Mouse (Mus musculus): ENCODE measurements around the gene B3gnt9.

The B3gnt9 gene

DNA sequence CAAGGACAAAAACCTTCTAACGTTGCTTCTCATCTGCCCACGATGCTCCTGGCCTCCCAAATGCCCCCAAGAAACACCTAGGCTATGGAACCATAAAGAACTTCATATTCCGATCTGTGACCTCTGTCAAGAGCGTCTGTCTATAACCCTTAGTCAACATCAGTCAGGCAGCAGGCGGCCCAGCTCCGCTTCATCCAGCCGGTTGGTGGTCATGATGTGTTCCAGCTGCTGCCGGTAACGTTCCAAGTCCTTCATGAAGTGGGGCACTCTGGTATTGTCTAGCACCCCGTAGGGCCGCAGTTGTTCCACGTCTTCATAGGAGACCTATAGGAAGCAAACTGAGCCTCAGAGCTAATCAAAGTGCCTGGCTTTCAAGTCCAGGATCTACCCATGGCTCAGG lies 26.9 kb upstream of the B3gnt9 start:
- no peak for DNase-seq (ENCODE audit: low spot score)

DNA sequence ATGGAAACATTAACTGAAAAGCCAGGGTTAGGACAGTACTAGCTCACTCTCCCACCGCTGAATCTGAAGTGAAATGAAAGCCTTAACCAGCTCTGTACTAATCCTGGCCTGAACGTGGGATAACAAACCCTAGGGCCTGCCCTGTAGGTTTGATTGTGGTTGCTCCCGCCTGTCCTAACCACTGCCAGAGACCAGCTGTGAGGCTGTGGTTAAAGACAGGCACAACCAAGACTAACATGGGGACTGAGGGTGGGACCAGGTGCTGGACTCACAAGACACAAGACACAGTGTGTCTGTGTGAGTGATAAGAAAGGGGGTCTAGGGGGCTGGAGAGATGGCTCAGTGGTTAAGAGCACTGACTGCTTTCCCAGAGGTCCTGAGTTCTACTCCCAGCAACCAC lies 25.6 kb upstream of the B3gnt9 start:
- no peak for DNase-seq (ENCODE audit: low spot score)

DNA sequence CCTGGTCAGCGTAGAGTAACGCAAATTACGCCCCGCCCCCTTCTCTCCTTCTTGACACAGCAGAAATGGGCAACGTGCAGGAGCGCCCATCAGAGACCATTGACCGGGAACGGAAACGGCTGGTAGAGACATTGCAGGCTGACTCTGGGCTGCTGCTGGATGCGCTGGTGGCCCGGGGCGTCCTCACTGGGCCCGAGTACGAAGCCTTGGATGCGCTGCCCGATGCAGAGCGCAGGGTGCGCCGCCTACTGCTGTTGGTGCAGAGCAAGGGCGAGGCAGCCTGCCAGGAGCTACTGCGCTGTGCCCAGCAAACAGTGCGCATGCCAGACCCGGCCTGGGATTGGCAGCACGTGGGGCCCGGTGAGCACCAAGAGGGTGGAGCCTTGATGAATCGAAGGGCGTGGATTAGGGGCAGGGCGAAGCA lies 24.0 kb upstream of the B3gnt9 start:
- DNase-seq (ENCODE audit: low spot score), result peak; percentile 68

DNA sequence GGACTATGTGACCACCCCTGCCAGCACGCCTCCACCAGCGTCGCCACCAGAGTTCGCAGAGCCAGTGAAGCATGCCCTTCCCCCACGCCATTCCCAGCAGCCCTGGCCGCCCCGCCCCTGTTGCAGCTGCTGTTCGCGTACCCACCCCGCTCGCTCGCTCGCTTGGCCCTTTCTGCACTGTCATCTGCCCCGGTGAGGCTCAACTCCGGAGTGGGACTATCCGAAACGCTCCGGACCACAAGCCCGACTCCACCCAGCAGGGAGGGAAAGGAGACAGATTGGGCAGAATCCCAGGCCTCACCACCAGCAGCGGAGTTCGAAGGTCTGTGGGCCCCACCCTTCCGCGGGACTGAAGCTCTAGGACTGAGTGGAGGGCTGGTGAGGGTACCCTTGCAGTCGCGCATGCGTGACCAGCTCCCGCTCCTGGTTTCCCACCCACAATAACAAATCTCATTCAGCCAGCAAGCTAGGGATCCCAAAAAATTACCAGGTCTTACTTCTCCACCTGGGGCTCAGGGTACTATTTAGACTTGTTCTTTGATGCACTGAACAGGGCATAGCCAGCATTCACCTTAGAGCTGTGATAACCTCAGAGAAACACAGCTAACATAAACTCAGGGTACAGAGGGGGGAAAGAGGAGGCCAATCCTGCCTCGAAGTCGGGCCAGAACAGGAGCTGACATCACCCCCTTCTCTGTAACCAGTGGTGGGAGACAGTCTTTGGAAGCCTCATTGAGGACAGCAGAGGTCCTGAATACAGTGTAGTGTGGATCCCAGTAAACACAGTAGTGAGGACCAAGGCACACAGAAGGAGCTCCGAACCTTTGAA lies 21.6 kb upstream of the B3gnt9 start:
- DNase-seq (ENCODE audit: low spot score), result peak; percentile 40

DNA sequence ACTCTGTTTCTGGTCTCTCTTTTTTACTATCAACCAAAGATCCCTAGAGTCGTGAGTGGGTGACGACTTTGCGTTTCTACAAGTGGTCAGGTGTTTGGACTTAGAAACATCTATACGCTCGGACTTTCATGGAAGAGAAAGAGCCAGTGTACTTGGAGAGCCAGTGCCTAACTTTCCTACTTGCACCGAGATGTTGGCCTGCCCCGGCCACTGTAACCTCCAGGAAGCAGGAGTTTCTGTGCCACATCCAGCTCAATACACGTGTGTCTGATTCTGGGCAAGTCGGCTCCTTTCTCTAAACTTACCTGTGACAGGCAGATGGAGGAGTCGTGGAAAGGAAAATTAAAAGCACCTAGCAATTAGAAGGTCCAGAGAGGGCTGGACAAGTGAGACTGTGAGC lies 20.9 kb upstream of the B3gnt9 start, which contains the start of gene Nol3:
Gene Nol3, plus strand, starts transcription at position 301 of the 400 bp plus-strand sequence.
- DNase-seq (ENCODE audit: low spot score), result no peak

DNA sequence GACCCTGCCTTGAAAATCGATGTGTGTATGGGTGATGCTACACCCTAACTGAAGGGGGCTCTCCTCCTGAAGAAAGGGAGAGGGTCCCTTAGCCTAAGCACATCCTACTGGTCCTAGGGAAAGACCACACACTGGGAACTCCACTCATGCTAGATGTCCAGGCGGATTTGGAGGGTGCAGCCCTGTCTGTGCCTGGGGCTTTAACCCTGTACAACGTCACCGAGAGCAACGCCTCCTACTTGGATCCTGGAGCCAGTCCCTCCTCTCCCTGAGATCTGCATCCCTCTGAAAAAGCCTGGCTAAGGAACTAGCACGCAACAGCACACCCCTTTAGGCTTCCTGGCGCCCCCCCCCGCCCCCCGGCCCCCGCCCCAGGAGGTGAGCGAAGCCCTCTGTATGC lies 20.4 kb upstream of the B3gnt9 start:
- no peak for DNase-seq (ENCODE audit: low spot score)

DNA sequence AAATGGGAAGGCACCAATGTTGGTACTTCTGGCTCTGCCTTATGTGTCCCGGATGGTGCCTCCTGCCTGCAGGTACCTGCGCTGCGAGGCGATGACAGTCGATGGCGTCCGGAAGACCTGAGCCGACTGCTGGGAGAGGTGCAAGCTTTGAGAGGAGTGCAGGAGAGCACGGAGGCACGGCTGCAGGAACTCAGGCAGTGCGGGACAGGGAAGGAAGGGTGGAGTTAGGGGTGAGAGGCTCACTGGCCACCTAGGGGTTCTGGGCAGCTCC lies 15.9 kb upstream of the B3gnt9 start:
- DNase-seq (ENCODE audit: low spot score), result no peak

DNA sequence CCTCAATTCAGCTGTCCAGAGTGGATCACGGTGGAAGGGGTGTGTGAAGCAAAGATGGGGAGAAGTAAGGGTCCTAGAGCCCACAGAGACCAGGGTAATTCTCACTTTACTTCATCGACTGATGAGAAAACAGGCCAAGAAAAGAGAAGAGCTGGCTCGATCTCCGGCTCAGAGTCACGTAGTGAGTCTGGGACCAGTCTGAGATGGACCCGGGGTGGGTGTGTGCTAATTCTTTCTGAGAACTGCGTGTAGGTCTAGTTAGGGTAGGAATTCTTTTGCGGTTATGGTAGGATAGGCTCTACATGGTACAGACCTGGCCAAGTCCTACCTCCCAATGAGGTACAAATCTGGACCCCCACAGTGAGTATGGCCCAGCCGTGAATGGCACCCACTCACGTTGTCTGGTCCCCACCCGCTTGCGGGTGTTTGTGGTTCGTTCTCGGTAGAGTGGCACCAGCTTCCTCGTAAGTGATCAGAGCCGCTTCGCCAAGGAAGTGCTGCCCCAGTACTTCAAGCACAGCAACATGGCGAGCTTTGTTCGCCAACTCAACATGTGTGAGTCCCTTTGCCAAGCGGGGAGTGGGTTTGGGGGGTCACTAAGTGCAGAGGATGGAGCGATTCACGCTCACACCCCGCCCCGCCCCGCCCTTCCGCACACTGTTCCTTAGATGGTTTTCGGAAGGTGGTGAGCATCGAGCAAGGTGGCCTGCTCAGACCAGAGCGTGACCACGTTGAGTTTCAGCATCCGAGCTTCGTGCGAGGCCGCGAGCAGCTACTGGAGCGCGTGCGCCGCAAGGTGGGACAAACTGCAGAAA lies 15.4 kb upstream of the B3gnt9 start:
- no peak for DNase-seq (ENCODE audit: low spot score)

DNA sequence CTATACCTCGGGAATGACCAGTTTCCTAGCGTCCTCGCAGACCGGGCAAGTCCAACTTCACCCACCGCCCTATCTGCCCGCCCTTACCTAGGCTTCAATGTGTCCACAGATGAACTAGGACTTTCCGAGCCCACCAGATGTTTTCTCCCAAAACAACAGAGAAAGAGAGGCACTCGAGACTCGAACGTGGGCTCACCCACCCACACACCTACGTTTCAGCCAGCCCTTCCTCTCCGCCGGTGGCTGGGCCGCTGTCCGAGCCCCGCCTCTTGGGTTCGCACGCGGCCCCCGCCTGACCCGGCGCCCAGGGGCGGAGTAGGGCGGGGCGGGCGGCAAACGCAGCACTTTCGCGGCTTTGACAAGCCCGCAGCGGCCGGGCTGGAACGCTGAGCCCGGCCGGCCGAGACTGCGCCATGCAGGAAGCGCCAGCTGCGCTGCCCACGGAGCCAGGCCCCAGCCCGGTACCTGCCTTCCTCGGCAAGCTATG lies 14.6 kb upstream of the B3gnt9 start, which contains the start of gene Hsf4:
Gene Hsf4, plus strand, starts transcription at position 341 of the 487 bp plus-strand sequence.
- peak; percentile 61 for DNase-seq (ENCODE audit: low spot score)

DNA sequence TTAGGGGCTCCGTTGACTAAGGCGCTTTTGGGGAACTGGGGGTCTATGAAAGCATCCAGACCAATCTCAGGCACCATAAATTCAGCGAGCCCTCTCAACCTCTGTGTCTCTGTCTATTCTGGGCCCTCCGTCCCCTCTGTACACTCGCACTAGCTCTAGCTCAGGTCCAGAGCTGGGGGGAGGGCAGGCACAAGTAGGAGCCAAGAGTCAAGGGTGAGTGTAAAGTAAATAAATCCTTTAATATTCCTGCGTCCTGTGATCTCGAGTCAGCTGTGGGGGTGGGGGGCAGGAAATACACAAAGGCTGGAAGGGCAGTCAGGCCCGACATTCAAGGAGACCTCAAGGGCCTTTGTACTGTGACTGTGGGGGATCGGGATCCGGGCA lies 14.1 kb upstream of the B3gnt9 start:
- DNase-seq (ENCODE audit: low spot score), result no peak

DNA sequence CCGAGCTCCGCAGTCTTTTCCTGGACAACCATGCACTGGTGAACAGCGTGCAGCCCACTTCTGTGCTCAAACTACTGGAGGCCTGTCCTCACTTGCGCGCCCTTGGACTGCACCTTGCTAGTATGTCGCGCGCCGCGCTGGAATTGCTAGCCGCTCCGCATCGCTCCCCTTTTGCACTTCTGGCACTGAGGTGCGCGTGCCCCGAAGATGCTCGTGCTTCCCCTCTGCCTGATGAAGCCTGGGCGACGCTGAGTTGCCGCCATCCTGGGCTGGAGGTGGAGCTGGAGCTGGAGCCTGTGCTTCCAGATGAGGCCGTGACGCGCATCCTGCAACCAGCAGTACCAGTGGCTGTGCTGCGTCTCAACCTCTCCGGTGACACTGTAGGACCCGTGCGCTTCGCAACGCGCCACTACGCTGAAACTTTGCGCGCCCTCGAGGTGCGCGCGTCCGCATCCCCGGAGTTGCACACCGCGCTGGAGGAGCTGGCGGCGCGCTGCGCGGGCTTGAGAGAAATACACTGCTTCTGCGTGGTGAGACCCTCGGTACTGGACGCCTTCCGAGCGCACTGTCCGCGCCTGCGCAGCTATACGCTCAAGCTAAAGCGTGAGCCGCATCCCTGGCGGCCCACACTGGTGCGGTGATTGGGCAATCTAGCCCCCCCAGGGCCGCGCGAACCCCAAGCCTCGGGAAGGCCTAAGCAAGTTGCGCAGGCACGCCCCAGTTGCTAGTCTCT lies 13.6 kb upstream of the B3gnt9 start:
- no peak for DNase-seq (ENCODE audit: low spot score)

DNA sequence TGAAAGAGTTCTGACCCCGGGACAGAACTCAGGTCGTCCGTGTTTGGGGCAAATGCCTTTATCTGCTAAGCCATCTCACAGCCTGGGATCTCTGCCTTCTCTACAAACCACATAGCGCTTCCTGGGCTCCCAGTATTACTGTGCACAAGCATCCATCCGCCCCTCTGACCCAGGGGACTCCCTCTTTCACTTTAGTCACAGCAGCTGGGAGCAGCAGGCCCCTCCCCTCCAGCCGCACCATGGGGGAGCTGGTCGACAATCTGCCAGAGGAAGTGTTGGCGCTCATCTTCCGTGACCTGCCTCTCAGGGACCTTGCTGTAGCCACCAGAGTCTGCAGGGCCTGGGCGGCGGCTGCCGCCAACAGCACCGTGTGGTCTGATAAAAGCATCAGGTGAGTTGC lies 11.8 kb upstream of the B3gnt9 start:
- DNase-seq (ENCODE audit: low spot score), result no peak

DNA sequence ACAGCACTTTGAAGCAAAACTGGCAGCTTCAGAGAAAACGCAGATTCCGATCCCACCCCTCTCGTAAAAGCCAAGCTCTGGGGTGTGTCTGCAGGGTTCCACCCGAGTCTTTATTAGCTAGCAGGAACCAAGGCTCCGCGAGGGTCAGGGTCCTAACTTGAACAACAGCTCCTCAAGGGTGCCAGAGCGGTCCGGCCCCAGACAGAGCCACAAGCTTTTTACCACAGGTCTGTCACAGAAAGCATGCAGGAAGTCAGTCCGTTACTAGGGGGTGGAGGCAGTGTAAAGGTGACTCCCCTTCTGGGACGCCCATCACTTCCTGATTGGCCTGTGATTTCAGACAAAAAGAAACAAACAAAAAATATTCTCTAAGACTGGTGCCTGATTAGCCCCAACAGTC lies 10.2 kb upstream of the B3gnt9 start:
- DNase-seq (ENCODE audit: low spot score), result no peak

DNA sequence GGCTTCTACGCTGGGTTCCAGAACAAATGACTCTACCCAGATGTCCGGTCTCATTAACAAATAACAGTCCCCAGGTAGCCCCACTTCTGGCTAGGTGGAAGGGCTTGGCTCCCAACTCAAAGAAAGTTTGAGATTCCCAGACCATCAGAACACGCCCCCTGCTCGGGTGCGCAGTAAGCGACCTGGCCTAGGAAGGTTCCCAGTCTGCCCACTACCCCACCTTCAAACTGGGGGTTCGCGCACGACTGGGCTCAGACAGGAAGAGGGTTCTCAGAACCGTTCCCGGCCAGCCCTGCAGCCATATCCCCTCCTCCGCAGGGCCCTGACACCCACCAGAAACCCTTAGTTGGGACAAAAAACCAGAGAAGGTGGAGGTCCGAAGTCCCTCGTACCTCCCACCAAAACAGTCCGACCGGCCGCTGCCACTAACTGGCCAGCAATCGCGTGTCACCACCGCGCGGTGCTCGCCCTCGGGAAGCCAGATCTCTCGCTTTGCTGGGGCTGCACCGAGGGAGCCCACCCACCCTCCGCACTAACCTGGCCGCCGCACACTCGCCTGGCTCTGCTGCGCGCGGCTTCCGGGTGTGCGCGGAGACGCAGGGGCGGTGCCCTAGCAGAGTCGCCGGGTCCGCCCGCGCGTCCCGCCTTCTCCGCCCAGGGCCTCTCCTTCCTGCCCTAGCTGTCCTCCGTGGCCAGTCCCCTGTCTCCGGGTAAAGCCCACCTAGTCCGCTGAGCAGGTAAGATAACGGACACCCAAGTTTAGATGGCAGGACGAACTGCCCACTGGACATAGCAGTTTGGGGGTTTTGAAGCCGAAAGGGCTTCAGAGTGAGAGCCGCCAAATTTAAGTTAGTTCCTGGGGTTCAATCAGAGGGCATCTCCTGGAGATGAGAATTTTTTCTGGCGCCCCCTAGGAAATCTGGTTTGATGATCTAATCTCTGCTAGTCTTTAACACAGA lies 9.3 kb upstream of the B3gnt9 start, which contains the start of the genes Tradd and Fbxl8:
Gene Tradd, minus strand, starts transcription at position 586 of the 959 bp plus-strand sequence.
Gene Fbxl8, plus strand, starts transcription at position 625 of the 959 bp plus-strand sequence.
- DNase-seq (ENCODE audit: low spot score), result peak; percentile 74

DNA sequence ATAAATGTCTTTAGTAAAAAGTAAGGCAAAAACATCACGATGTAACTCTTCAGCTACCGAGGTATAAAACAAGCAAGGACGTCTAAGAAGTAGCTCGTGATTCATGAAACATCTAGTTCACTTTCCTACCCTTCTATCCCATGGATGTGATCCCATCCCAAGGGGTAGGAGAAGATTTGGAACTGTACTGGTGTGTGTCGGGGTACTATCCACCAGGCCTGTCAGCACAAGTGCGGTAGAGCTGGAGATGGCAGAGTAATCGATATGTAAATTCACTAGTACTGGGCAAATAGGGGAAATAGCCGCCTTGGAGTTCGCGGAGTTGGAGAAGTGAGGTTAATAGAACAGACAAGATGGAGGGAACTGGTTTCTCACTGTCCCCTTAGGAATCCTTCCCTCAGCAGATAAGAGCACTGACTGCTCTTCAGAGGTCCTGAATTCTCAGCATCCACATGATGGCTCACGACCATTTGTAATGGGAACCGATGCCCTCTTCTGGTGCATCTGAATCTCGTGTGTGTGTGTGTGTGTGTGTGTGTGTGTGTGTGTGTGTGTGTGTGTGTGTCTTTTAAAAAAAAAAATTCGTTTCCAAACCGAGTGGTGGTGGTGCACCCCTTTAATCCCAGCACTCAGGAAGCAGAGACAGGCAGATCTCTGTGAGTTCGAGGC lies 8.4 kb upstream of the B3gnt9 start:
- no peak for DNase-seq (ENCODE audit: low spot score)

DNA sequence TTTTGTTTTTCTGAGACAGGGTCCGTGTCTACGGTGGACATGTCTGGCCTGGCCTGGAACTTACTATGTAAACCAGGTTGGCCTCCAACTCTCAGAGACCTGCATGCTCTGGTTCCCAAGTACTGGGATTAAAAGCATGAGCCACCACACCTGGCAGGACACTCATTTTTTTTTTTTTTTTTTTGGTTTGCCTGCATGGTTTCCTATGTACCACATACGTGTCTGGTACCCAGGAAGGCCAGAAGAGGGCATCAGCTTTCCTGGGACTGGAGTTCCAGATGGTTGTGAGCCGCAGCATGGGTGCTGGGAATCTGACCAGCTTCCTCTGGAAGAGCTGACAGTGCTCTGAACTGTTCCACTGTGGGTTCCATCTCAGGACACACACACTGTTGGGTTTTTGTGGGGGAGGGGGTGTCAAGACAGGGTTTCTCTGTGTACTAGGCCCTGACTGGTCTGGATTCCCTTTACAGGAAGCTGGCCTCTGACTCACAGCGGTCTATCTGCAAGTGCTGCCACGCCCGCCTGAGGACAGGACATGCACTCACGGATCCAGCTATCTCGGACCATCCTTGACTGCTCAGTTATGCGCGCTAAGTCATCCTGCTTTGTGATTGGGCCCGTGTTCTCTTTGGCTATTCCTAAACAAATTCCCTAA lies 6.5 kb upstream of the B3gnt9 start:
- no peak for DNase-seq (ENCODE audit: low spot score)

DNA sequence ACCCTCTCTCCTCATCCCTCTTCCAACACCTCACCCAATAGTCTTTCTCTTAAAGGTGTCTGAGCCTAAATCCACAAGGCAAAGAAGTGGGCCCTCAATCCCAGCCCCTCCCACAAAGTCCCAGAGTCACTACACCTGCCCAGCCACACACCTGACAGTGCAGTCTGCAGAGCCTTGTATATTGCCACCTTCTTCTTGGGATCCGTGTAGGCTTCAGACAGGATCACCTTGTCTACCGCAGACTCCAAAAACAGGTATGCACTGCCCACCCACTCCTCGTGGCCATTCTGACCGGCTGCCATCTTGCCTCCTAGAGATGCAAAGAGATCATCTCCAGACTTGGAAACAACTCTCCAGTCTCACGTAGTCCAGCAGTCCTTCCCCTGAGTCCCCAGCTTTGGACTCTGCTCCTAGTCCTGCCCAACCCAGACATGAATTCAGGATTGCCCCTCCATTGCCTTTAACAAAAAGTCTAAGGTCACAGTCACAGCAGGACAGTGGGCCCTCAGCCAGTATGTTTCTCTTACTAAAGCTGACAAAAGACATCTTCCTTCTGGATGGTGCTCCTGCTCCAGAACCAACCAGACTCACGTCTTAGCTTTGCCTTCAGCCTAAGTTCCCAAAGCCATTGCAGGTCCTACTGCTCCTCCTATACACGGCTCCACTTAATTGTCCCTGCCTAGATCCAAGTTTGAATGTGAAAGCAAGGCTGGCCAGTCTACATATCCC lies 5.6 kb upstream of the B3gnt9 start:
- no peak for DNase-seq (ENCODE audit: low spot score)

DNA sequence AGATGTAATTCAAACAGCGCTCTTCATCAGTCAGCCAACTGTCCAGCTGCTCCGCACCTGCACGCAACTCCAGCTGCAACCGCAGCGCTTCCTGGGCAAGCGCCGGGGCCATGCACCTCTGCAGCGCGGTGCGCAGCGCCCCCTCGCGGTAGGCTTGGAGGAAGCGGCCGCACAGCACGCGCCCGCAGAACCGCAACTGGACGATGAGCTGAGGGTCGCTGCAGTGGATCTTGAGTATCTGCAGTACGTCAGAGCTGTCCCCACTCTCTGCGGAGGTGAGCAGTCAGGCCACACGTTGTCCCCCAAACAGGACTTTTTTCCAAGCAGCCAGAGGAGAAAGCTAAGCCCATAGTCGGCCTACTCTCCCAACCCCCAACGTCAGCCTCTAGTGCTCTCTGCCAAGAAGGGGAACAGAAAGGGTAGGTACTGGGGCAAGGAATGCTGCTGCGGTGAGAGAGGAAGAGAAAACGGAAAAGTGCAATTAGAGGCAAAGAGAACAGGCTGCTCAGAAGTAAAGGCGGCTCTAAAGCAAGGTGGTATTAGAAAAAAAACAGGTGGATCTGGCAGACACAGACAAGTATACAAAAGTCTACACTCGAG lies 4.9 kb upstream of the B3gnt9 start:
- DNase-seq (ENCODE audit: low spot score), result peak; percentile 77

Measured in urinary bladder, postnatal 25 days (tissue).